Comparison of ENCODE assay signal across 8 mouse cellular contexts in the genomic region with DNA sequence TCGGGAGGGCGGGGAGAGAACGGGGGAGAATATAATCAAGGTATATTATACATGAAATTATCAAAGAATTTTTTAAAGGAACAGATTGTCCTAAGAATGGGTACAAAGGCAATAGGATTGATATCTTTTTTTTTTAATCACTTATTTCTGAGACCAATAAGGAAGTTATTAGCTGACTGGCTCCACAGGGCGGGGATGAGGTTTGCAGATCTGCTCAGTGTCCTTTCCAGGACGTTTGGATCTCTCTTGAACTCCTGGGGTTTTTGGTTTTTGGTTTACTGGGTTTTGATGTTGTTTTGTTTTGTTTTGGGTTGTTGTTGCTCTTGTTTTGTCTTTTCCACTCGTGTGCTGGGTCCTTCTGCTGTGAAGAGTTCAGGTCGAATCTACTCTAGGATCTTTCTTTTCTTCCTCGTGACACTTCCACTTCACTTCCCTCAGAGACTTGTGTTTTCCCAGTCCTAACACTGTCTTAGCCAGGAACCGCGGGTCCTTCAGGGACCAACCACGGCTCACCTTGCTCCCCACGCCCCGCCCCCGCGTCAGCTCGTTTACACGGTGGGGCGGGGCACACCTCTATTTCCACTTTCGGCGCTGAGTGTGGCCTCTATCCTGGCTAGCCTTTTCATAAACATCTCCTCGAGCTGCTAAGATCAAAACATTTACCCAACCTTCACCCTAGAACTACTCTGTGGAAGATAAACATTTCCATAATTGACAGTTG. TPM values are rescaled to one million over a fixed set of nuclear protein-coding genes. Genes with fewer than 3 reads are reported as not detected.
DNase-seq lines count a peak whose midpoint lies in the region; ATAC-seq lines count a peak whose summit lies in the region.

No protein-coding gene starts in this region.

- H3K9me3 ChIP-seq in forebrain, embryonic 13.5 days (replicated peaks), result no peaks in the 10 kb centered on the region; the same call in 1 of the 2 replicates
- H3K9me3 ChIP-seq in hindbrain, embryonic 13.5 days, result no peaks in the 10 kb centered on the region
- no peaks in the 10 kb centered on the region for H3K9me3 ChIP-seq in limb, embryonic 15.5 days
- H3K9me3 ChIP-seq in midbrain, embryonic 14.5 days (ENCODE audit: control insufficient read depth, low read length), result no peaks in the 10 kb centered on the region
- H3K9me3 ChIP-seq in stomach, embryonic 15.5 days, result no peaks in the 10 kb centered on the region

- H3K27ac ChIP-seq in forebrain, embryonic 13.5 days, result no peak overlapping the region
- peak overlapping the region; percentile 78 for H3K27ac ChIP-seq in hindbrain, embryonic 13.5 days
- peak overlapping the region; percentile 47; the same call in 1 of the 2 replicates for H3K27ac ChIP-seq in limb, embryonic 15.5 days
- H3K27ac ChIP-seq in midbrain, embryonic 14.5 days (replicated peaks; ENCODE audit: low read depth, low read length), result peak overlapping the region; percentile 73
- H3K27ac ChIP-seq in stomach, embryonic 15.5 days, result peak overlapping the region; percentile 72

- no peaks in the 10 kb centered on the region for H3K27me3 ChIP-seq in forebrain, embryonic 13.5 days
- H3K27me3 ChIP-seq in hindbrain, embryonic 13.5 days, result 0 out of 2 replicates have a peak, but pooled peaks cover 3% of the 10 kb centered on the region
- no peaks in the 10 kb centered on the region for H3K27me3 ChIP-seq in limb, embryonic 15.5 days
- H3K27me3 ChIP-seq in midbrain, embryonic 14.5 days (ENCODE audit: control insufficient read depth, insufficient read depth, low read length), result no peaks in the 10 kb centered on the region
- H3K27me3 ChIP-seq in stomach, embryonic 15.5 days (replicated peaks), result no peaks in the 10 kb centered on the region

- WGBS in forebrain, embryonic 13.5 days, result 13% methylated on average over 21 of the region's 21 CpGs
- WGBS in hindbrain, embryonic 13.5 days, result 18% methylated on average over 21 of the region's 21 CpGs
- WGBS in limb, embryonic 15.5 days, result 14% methylated on average over 21 of the region's 21 CpGs
- WGBS in midbrain, embryonic 14.5 days, result 16% methylated on average over 21 of the region's 21 CpGs
- WGBS in stomach, embryonic 15.5 days, result 11% methylated on average over 21 of the region's 21 CpGs

- peak; percentile 80 for ATAC-seq in cerebellum, adult (ENCODE audit: insufficient number of reproducible peaks, low FRiP score, low TSS enrichment)
- peak; percentile 93 for ATAC-seq in forebrain, embryonic 13.5 days
- ATAC-seq in hindbrain, embryonic 13.5 days (ENCODE audit: low FRiP score), result peak; percentile 88
- ATAC-seq in limb, embryonic 15.5 days (ENCODE audit: insufficient number of reproducible peaks, low FRiP score, low TSS enrichment, low read depth), result 0 out of 2 replicates have a peak, but pooled peaks have one; percentile 57
- peak; percentile 79; the same call in 1 of the 2 replicates for ATAC-seq in midbrain, embryonic 14.5 days (ENCODE audit: low FRiP score, low TSS enrichment)
- ATAC-seq in stomach, embryonic 15.5 days (ENCODE audit: insufficient read depth, low FRiP score, low read depth), result peak; percentile 91

- peak overlapping the region; percentile 35 for H3K9ac ChIP-seq in forebrain, embryonic 13.5 days
- peak overlapping the region; percentile 58 for H3K9ac ChIP-seq in hindbrain, embryonic 13.5 days
- 0 out of 2 replicates have a peak overlapping the region, but pooled peaks have one; percentile 23 for H3K9ac ChIP-seq in limb, embryonic 15.5 days
- H3K9ac ChIP-seq in midbrain, embryonic 14.5 days (replicated peaks; ENCODE audit: low read length), result peak overlapping the region; percentile 55
- H3K9ac ChIP-seq in stomach, embryonic 15.5 days, result no peak overlapping the region

- H3K4me3 ChIP-seq in forebrain, embryonic 13.5 days, result peak overlapping the region; percentile 41
- peak overlapping the region; percentile 41 for H3K4me3 ChIP-seq in hindbrain, embryonic 13.5 days
- H3K4me3 ChIP-seq in limb, embryonic 15.5 days, result peak overlapping the region; percentile 48
- peak overlapping the region; percentile 40 for H3K4me3 ChIP-seq in midbrain, embryonic 14.5 days (replicated peaks; ENCODE audit: low read depth, low read length)
- H3K4me3 ChIP-seq in stomach, embryonic 15.5 days (replicated peaks), result peak overlapping the region; percentile 49

- peak; percentile 82 for DNase-seq in R1 (ENCODE audit: low read depth, low spot score)
- DNase-seq in midbrain, embryonic 14.5 days, result peak; percentile 83
- DNase-seq in right cerebral cortex, postnatal 36 days (ENCODE audit: low spot score in 2 of 2), result no peak

- peaks cover 12% of the 10 kb centered on the region for H3K4me1 ChIP-seq in forebrain, embryonic 13.5 days
- peaks cover 19% of the 10 kb centered on the region for H3K4me1 ChIP-seq in hindbrain, embryonic 13.5 days (replicated peaks)
- peaks cover 7% of the 10 kb centered on the region for H3K4me1 ChIP-seq in limb, embryonic 15.5 days
- no peaks in the 10 kb centered on the region; the same call in 1 of the 2 replicates for H3K4me1 ChIP-seq in midbrain, embryonic 14.5 days (ENCODE audit: control insufficient read depth, insufficient read depth, low read length)
- peaks cover 10% of the 10 kb centered on the region; the same call in 1 of the 2 replicates for H3K4me1 ChIP-seq in stomach, embryonic 15.5 days

- H3K4me2 ChIP-seq in forebrain, embryonic 13.5 days, result peak overlapping the region; percentile 65
- peak overlapping the region; percentile 64 for H3K4me2 ChIP-seq in hindbrain, embryonic 13.5 days
- peak overlapping the region; percentile 73 for H3K4me2 ChIP-seq in limb, embryonic 15.5 days
- peak overlapping the region; percentile 59 for H3K4me2 ChIP-seq in midbrain, embryonic 14.5 days (ENCODE audit: low read length)
- H3K4me2 ChIP-seq in stomach, embryonic 15.5 days, result peak overlapping the region; percentile 60

- H3K36me3 ChIP-seq in forebrain, embryonic 13.5 days (ENCODE audit: poor library complexity, severe bottlenecking), result no peaks in the 10 kb centered on the region
- H3K36me3 ChIP-seq in hindbrain, embryonic 13.5 days, result peaks cover 3% of the 10 kb centered on the region
- H3K36me3 ChIP-seq in limb, embryonic 15.5 days, result 0 out of 2 replicates have a peak, but pooled peaks cover 2% of the 10 kb centered on the region
- no peaks in the 10 kb centered on the region for H3K36me3 ChIP-seq in midbrain, embryonic 14.5 days (ENCODE audit: control insufficient read depth, insufficient read depth, low read length)
- no peaks in the 10 kb centered on the region for H3K36me3 ChIP-seq in stomach, embryonic 15.5 days

RNA-seq across cellular contexts. Expression of gene Coq8a, which starts 26.3 kb away (rescaled TPM):
- 1.5 and 1.6 TPM in 2 replicates for polyA plus RNA-seq in forebrain, embryonic 13.5 days (2015; fragmentation: Nextera tagmentation; extraction: Ambion mirVana)
- 2.4 and 2.9 TPM in 2 replicates for polyA plus RNA-seq in hindbrain, embryonic 13.5 days (2015; fragmentation: Nextera tagmentation; extraction: Ambion mirVana)
- polyA plus RNA-seq in limb, embryonic 15.5 days (2015; fragmentation: Nextera tagmentation; extraction: Ambion mirVana), result 9.6 and 19.1 TPM in 2 replicates
- 2.0 and 2.1 TPM in 2 replicates for polyA plus RNA-seq in midbrain, embryonic 14.5 days (2014; fragmentation: Nextera tagmentation; extraction: Ambion mirVana)
- polyA plus RNA-seq in stomach, embryonic 15.5 days (2015; fragmentation: Nextera tagmentation; extraction: Ambion mirVana), result 16.0 and 20.6 TPM in 2 replicates

RNA-seq across cellular contexts. Expression of gene Psen2, which starts 37.6 kb away (rescaled TPM):
- 7.3 and 9.7 TPM in 2 replicates for polyA plus RNA-seq in forebrain, embryonic 13.5 days (2015; fragmentation: Nextera tagmentation; extraction: Ambion mirVana)
- polyA plus RNA-seq in hindbrain, embryonic 13.5 days (2015; fragmentation: Nextera tagmentation; extraction: Ambion mirVana), result 11.5 and 12.3 TPM in 2 replicates
- 18.1 and 21.8 TPM in 2 replicates for polyA plus RNA-seq in limb, embryonic 15.5 days (2015; fragmentation: Nextera tagmentation; extraction: Ambion mirVana)
- polyA plus RNA-seq in midbrain, embryonic 14.5 days (2014; fragmentation: Nextera tagmentation; extraction: Ambion mirVana), result 12.9 and 13.7 TPM in 2 replicates
- 19.2 and 20.3 TPM in 2 replicates for polyA plus RNA-seq in stomach, embryonic 15.5 days (2015; fragmentation: Nextera tagmentation; extraction: Ambion mirVana)

Comparison
In these comparisons a context has a peak if more than half of its experiments do, and no peak if none do; other contexts are left out.
1. DNase-seq: peak in R1 (single experiment) and midbrain, embryonic 14.5 days (single experiment); none in right cerebral cortex, postnatal 36 days (0 of 2).
2. Peak in every context shown above with its lines, with median percentiles within 50 percentile points of each other: ATAC-seq, H3K4me2 ChIP-seq and H3K4me3 ChIP-seq.